Mouse (Mus musculus) left cerebral cortex, adult 11 months (tissue): Measurements from ENCODE around the gene Faim.

Source experiments
- DNase-seq: peaks from one replicate; pipeline ENCODE4 v3.0.0; 2022; ENCODE audit warnings: low spot score

The Faim gene

GRCm38 (mm10) chr9:98974898-98975297 lies 11.3 kb upstream of the Faim start:
- DNase-seq = no peak

- no peak for DNase-seq
Observed at GRCm38 (mm10) chr9:98976081-98976480, 10.1 kb upstream of the Faim start.

- no peak for DNase-seq
Observed at GRCm38 (mm10) chr9:98976520-98976919, 9.7 kb upstream of the Faim start.

GRCm38 (mm10) chr9:98979431-98980416 lies 6.4 kb upstream of the Faim start:
- DNase-seq = peak; percentile 66

- DNase-seq = no peak
Observed at GRCm38 (mm10) chr9:98986476-98987096, 413 bp downstream of the Faim start.

GRCm38 (mm10) chr9:98987131-98987530 lies 958 bp downstream of the Faim start:
- no peak for DNase-seq

- DNase-seq = no peak
Observed at GRCm38 (mm10) chr9:98994103-98994502, 7.9 kb downstream of the Faim start.

GRCm38 (mm10) chr9:98999881-99000339 lies 13.7 kb downstream of the Faim start:
- DNase-seq = no peak

- no peak for DNase-seq
Observed at GRCm38 (mm10) chr9:99001326-99001725, 15.2 kb downstream of the Faim start.

GRCm38 (mm10) chr9:99009069-99009897 lies 23.1 kb downstream of the Faim start:
- no peak for DNase-seq

- no peak for DNase-seq
Observed at GRCm38 (mm10) chr9:99009898-99010199, 23.7 kb downstream of the Faim start.

- DNase-seq = no peak
Observed at GRCm38 (mm10) chr9:99016301-99016700, 30.1 kb downstream of the Faim start.

- no peak for DNase-seq
Observed at GRCm38 (mm10) chr9:99016759-99017158, 30.6 kb downstream of the Faim start.

GRCm38 (mm10) chr9:99017679-99018078 lies 31.5 kb downstream of the Faim start:
- no peak for DNase-seq

GRCm38 (mm10) chr9:99021166-99021565 lies 35.0 kb downstream of the Faim start:
- no peak for DNase-seq

GRCm38 (mm10) chr9:99021751-99022150 lies 35.6 kb downstream of the Faim start:
- no peak for DNase-seq

- no peak for DNase-seq
Observed at GRCm38 (mm10) chr9:99032031-99032430, 45.9 kb downstream of the Faim start.

- no peak for DNase-seq
Observed at GRCm38 (mm10) chr9:99034111-99034510, 47.9 kb downstream of the Faim start.

- no peak for DNase-seq
Observed at GRCm38 (mm10) chr9:99035575-99035974, 49.4 kb downstream of the Faim start, which contains the start of gene Gm1123. TSS of gene Gm1123 (minus strand) at chr9:99035715.

- no peak for DNase-seq
Observed at GRCm38 (mm10) chr9:99041994-99042393, 55.8 kb downstream of the Faim start.

- DNase-seq = no peak
Observed at GRCm38 (mm10) chr9:99042641-99043040, 56.5 kb downstream of the Faim start.

- no peak for DNase-seq
Observed at GRCm38 (mm10) chr9:99044761-99045160, 58.6 kb downstream of the Faim start.
